Mouse (Mus musculus): ENCODE results near the gene Slc15a3.

Slc15a3 gene

DNA sequence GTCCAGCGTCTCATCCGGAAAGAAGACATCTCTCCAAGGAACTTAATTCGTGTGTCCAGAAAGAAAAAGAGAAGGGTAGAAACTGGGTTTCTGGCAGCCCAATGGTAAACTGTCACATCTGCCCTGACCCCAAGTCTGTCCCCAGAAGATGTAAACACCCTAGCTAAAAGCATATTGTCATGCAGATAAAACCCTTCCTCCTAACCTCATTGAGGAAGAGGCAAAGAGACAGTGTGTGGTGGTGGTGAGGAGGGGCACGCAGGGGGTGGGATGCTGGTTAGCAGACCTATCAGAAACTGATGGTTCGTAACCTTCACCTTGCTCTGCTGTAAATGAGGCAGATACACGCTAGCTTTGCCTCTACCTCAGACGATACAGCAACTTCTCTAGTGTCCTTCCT lies 18.2 kb upstream of the Slc15a3 start:
- no peak for DNase-seq (ENCODE audit: low read depth, low spot score)

DNA sequence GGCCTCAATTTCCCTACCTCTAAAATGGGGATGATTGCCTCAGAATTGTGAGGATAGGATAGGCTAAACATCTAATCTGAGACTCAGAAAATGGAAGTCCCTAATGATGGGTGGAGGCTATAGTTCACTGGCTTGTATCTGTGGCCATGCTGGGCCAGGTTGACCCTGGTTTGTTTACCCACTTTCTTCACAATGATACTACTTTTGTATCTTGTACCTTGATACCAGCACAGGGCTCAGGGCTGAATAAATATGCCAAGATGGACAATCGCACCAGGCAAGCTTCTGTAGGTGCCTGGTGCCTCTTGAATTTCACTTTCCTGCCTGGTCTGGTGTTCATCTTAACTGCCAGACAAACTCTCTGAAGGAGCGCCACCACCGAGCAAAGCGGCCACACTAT lies 17.0 kb upstream of the Slc15a3 start:
- no peak for DNase-seq (ENCODE audit: low read depth, low spot score)

GRCm38 (mm10) chr19:10824061-10824460 lies 15.5 kb upstream of the Slc15a3 start:
- no peak for DNase-seq (ENCODE audit: low read depth, low spot score)

GRCm38 (mm10) chr19:10828321-10828720 lies 11.2 kb upstream of the Slc15a3 start:
- no peak for DNase-seq (ENCODE audit: low read depth, low spot score)

DNA sequence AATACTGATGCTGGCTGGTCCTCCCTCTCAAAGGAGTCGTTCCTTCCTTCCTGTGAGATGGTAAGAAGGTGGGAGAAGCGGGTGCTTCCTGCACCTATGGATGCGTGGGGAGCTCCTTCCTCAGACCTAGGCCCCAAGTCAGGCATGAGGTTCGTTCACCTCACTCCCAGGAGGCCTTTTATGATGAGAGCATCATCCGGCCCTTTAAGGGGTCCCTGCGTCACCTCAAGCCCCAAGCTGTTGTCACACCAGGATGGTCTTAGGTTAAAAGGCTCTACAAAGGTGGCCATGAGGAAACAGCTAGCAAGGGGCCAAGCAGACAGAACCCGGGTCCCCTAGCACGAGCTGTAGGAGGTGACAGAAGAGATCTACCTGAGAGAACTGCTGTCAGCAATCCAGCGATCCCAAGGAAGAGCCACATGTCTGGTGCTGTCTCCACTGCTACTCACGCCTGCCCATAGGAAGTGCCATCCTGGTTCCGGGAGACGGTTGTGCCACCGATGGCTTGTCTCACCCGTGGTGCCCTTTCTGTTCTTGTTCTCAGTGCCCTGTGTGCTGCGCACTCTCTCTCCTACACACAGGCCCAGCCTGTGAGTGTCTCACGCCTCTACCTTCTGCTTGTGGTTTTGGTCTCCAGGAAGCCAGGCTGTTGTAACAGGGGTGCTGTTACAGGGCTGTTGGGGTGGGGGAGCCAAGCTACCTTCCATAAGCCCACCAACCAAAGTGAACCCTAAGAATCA lies 9.9 kb upstream of the Slc15a3 start, which contains the start of gene Cd6:
Gene Cd6, minus strand, starts transcription at position 623 of the 740 bp plus-strand sequence.
- no peak for DNase-seq (ENCODE audit: low read depth, low spot score)

DNA sequence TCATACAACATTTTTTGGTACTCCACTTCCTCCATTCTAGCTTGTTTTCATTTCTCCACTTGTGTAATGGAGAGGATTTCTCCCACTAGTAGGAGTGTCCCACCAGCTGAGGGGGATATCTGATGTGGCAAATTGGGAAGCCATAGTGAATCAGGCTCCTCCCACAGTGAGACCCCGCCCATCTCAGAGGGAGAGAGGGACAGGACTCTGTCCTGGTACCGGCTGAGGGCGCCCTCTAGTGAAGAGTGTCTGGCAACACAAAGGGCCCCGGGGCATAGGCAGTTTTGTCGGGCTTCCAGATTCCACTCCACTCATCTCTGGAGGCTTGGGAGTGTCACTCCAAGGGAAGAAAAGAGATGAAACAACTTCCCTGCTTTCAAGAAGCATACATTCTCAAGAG lies 8.1 kb upstream of the Slc15a3 start:
- DNase-seq (ENCODE audit: low read depth, low spot score): no peak

- no peak for DNase-seq (ENCODE audit: low read depth, low spot score)
Measured at GRCm38 (mm10) chr19:10832030-10832429, 7.5 kb upstream of the Slc15a3 start.

DNA sequence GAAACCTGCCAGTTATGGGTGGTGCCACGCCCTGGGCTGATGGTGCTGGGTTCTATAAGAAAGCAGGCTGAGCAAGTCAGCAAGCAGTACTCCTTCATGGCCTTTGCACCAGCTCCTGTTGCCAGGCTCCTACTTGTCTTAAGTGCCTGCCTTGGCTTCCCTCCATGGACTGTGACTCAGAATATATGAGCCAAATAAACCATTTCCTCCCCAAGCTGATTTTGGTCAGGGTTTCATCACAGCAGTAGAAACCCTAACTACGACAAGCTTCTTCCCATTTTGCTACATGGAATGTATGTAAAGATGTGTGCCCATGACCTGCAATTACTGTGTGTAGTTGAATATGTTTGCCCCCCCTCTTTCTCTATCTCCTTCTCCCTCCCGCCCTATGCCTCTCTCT lies 5.9 kb upstream of the Slc15a3 start:
- no peak for DNase-seq (ENCODE audit: low read depth, low spot score)

DNA sequence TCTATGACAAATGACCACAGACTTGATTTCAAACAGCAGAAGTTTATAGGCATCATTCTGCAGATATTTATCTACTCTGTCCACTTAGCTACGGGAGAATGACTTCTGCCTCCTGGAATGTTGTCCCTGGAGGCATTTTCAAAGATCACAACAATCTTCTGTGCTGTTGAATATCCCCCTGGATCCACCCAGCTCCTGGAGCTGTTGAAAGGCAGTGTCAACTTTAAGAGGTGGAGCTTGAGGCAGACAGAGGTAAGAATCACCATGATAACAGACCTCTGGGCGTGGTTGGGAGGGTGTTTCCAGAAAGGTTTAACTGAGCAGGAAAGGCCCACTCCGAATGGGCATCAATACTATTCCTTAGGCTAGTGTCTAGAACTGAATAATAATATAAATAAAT lies 3.9 kb upstream of the Slc15a3 start:
- DNase-seq (ENCODE audit: low read depth, low spot score): no peak

- DNase-seq (ENCODE audit: low read depth, low spot score): no peak
Measured at GRCm38 (mm10) chr19:10841721-10842626, 2.4 kb downstream of the Slc15a3 start.

GRCm38 (mm10) chr19:10842914-10843313 lies 3.4 kb downstream of the Slc15a3 start:
- no peak for DNase-seq (ENCODE audit: low read depth, low spot score)

GRCm38 (mm10) chr19:10844206-10844605 lies 4.7 kb downstream of the Slc15a3 start:
- DNase-seq (ENCODE audit: low read depth, low spot score): no peak

DNA sequence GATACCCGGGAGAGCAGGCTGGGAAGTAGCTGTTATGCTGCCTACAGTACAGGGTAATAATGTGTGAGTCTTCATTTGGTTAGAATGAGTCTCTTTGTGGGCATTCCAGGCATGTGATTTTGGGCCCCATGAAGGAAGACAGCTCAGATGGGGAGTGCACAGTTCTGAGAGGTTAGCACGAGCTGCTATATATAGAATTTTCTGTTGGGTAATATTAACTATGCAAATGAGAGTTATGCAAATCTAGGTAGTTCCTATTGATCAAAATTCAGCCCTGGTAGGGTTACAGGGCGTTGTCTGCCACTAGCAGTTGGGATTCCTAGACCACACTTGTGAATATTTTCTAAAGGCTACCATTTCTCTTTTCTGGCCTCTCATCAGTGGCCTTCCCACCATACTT lies 5.9 kb downstream of the Slc15a3 start:
- DNase-seq (ENCODE audit: low read depth, low spot score): no peak

DNA sequence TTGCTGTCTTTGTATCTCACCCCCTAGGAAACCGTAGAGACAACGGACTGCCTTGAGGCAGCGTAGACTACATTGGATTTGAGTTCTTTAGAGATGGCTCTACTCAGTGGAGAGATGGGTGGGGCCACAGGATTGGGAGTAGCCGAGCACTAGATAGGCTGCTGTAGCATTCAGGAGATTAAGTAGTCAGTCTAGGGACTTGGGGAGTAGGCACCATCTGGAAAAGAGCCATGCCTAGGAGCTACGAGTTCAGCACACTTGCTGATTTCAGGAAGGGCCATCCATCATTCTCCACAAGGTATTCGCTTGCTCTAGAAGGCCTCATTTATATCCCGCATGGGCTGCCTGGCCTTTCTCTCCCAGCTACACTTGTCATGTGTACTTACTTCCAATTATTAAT lies 6.6 kb downstream of the Slc15a3 start:
- DNase-seq (ENCODE audit: low read depth, low spot score): no peak

DNA sequence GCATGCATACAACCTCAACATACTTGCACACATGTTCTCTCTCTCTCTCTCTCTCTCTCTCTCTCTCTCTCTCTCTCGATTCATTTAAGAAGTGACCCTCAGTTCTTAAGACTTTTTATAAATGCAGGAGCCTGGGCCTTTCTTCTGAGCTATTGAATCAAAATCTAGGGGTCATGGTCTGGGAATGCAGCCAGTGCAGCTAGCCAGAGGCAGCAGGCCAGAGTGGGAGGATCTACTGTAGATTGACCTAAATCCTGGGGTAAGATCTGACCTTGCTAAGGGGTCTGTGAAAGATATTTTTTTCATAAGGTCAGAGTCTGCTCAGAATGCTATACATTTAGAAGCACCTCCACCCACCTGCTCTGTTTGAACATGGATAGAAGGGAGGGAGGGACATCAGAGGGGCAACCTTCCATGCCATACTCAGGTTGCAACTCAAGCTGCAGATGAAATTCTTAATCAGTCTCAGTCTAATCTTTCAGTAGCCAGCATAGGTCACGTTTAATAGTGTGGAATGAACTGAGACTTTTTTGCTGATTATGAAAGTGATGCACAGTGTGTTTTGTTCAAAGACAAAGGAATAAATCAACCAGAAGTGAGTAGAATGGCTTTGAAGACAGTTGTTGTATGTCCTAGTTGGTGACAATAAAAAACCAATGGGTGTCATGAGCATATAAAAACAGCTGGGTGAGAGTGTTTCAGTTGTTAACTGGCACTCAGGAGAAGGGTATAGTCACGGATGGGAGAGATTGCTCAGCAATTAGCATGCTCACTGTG lies 8.0 kb downstream of the Slc15a3 start:
- no peak for DNase-seq (ENCODE audit: low read depth, low spot score)

DNA sequence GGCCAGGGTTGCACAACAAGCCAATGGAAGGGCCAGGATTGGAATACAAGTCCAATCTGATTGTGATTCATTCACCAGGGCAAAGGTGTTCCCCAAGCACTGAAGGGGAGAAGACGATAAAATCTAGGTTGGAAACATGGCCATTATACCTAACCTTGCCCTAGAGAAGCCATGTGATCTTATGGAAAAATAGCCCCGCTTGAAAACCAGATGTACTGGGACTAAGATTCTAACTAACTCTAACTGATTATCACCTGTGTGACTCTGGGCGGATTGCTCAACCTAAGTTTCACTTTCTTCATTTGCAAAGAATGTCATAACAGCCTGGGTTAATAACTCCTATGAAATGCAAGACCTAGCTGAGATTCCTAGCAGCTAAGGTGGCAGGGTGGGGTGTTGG lies 15.9 kb downstream of the Slc15a3 start:
- no peak for DNase-seq (ENCODE audit: low read depth, low spot score)

DNA sequence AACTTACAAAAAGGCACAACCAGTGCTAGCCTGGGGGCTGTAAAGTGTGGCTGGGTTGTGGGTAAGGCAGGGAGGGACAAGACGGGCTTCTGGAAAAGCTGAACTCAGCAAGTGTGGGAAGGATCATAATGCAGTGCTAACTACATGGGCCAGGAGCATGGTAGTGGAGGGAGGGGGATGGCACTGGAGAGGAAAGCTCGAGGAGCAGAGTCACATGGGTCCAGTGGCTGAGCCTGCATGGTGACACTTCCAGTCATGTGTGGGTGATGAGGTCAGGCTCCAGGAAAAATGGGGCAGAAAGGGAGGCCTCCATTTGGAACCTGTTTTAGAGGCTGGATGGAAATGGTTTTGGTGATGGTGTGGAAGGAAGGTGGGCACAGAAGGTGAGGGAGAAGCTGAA lies 17.0 kb downstream of the Slc15a3 start:
- DNase-seq (ENCODE audit: low read depth, low spot score): no peak

GRCm38 (mm10) chr19:10860072-10860497 lies 20.6 kb downstream of the Slc15a3 start:
- DNase-seq (ENCODE audit: low read depth, low spot score): no peak

DNA sequence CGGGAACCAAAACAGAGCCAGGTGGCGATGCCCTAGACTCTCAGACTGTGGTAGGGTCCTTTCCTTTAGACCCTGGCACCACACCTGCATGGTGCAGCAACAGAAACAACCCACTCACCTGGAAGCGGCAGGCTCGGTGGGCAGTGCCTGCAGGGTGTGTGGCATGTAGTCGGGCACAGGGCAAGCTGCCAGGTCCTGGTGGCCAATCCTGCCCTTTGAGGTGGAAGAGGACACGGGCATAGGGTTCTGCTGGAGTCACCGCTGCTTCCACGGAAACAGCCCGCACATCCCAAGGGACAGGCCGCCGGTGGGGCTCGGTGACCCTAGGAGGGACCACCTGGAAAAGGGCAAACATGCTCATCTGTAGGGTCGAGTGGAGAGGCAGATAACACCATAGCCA lies 26.8 kb downstream of the Slc15a3 start:
- DNase-seq (ENCODE audit: low read depth, low spot score): no peak

DNA sequence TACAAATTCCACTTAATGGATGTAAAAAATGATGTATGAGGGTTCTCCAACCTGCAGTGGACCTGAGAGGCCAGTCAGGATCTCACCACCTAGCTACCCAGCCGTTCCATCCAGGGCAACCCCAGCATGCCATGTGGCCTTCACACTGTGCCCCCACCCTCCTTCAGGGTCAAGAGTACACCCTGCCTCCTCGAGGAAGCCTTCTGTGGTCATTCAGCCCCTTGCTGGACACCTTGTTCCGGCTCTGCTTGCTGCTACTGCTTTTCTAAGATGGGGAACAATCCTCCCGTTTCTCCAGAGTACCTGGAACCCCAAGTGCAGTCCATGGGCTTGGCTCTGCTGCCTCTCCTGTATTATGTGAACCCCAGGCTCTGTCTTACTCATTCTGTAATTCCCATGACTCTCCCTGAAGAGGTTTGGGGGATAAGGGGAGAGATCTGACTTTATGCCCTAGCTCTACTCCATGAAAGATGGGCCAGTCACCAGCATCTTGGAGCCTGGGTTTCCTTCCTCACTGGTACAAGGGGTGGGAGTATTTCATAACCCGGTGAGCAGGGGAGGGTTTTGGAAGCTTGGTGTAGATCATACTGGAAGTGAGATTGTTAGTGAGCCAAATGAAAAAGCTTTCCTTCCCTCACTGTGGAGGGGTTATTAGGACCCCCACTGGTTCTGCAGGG lies 28.6 kb downstream of the Slc15a3 start:
- DNase-seq (ENCODE audit: low read depth, low spot score): no peak

- DNase-seq (ENCODE audit: low read depth, low spot score): no peak
Measured at GRCm38 (mm10) chr19:10868623-10869141, 29.2 kb downstream of the Slc15a3 start.
